Mouse (Mus musculus) urinary bladder, adult 18-20 months (tissue): ENCODE results near the gene Tap2.

Experiments used
- DNase-seq, 2 experiments: peaks; one replicate each; pipeline ENCODE4 v3.0.0; 2022; ENCODE audit warnings: low spot score in 2 of 2, mixed read lengths in 2 of 2

Tap2 gene

GRCm38 (mm10) chr17:34196491-34196890, 6.8 kb upstream of the Tap2 start:
- no peak for DNase-seq

DNA sequence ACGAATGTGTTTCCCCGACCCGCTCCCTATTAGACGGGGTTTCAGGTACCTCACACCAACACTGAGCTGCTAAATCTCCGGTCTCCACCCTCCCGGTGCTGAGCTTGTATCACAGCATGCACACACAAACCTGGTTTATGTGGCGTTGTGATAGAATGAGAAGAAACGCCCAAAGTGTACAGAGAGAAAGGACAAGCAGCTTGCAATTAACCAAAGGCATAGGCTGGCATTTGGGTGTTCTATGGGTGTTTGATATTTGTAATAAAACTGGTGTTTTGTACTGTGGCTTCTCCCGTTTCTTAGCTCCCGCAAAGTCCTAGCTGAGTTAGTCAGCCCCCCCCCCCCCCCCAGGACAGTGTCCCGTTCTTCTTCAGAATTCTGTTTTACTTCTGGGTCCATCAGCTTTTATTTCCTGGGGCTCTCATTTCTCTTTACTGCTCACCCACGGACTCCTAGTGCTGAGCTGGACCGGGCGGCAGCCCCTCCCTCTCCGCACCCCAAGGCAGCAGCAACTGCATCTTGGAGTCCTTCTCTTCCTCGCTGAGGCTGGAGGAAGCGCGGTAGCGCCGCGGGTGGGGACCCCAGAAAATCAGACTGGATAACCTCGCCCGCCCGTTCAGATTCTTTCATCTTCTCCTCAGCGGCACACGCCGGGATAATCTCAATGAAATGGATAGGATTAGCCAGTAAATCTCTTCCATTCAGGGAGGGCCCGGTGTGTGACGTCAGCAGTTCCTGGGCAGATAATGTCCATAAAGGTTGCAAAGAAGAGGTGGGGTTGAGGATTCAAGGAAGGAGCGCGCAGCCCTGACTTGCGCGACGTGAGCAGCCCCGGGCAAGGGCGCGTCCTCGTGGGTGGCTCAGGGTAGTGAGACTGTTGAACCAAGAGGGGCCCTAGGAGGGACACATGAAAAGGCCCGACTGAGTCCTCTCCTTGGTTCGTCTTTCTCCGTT, 6.1 kb upstream of the Tap2 start, which contains the start of gene Psmb8:
Psmb8 (plus strand) TSS at position 781 of the 954 bp plus-strand sequence.
- DNase-seq, result peak; percentile 91 to 92

DNA sequence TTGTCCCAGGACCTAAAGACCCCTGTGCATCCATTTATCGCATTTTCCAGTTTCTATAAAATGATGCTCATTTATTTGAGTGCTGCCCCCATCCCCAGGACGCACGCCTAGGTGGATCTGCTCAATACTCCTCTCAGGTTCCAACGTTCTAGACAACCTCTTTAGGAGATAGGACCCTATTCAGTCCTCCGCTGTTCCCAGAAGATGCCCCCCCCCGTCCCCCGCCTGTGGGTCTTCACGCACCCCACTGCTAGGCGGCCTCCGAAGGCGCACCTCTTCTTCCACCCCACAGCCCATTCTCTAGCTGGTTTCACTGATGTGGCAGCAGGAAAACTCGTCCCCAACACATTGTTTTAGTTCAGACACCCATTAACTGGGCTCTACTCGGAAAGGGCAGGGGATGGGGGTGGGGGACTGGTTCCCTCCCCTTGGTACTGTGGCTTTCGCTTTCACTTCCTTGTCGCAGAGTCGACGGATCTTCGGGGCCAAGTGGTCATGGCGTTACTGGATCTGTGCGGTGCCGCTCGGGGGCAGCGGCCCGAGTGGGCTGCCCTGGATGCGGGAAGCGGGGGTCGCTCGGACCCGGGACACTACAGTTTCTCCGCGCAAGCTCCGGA, 5.3 kb upstream of the Tap2 start:
- peak; percentile 39 to 46 for DNase-seq

- DNase-seq, result no peak
Observed at GRCm38 (mm10) chr17:34198521-34198912, 4.8 kb upstream of the Tap2 start.

- no peak for DNase-seq
Observed at GRCm38 (mm10) chr17:34199050-34199619, 4.2 kb upstream of the Tap2 start.

- no peak for DNase-seq
Observed at GRCm38 (mm10) chr17:34200047-34200446, 3.3 kb upstream of the Tap2 start.

GRCm38 (mm10) chr17:34200772-34201505, 2.4 kb upstream of the Tap2 start:
- no peak for DNase-seq

DNA sequence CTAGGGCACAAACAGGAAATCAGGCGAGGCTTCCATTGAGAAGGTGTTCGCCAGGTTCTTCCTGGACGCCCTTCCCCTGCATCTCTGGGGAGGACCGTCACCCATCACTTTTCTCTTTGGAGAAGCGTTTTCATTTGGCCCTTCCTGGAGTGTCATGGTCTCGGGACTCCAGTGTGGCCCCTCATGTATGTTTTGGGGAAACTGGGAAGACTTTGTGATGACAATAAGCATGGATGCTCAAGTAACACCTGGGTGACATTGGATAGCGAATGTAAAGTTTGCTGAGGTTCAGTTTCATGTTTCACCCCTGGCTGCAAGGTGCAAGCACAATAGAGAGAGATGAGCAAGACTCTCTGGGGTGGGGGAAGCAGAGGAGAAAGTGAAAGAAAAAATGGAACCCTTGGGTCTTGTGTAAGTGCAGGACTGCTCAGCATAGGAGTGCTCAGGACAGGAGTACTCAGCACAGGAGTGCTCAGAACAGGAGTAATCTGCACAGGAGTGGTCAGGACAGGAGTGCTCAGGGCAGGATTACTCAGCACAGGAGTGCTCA, 1.7 kb upstream of the Tap2 start:
- no peak for DNase-seq

DNA sequence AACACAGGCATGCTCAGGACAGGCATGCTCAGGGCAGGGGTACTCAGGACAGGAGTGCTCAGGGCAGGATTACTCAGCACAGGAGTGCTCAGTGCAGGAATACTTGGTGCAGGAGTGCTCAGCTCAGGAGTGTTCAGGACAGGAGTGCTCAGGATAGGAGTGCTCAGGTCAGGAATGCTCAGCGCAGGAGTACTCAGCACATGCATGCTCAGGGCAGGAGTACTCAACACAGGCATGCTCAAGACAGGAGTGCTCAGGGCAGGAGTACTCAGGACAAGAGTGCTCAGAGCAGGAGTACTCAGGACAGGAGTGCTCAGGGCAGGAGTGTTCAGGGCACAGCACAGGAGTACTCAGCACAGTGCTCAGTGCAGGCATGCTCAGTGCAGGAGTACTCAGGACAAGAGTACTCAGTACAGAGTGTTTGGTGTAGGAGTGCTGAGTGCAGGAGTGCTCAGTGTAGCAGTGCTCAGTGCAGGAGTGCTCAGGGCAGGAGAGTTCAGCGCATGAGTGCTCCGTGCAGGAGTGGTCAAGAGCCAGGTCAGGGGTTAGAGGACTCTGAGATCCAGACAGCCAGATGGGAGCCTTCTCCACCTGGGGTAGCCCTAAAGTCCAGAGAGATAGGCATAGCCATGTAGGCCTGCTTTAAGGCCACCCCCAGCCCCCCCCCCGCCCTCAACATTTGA, 426 bp upstream of the Tap2 start:
- DNase-seq, result no peak

DNA sequence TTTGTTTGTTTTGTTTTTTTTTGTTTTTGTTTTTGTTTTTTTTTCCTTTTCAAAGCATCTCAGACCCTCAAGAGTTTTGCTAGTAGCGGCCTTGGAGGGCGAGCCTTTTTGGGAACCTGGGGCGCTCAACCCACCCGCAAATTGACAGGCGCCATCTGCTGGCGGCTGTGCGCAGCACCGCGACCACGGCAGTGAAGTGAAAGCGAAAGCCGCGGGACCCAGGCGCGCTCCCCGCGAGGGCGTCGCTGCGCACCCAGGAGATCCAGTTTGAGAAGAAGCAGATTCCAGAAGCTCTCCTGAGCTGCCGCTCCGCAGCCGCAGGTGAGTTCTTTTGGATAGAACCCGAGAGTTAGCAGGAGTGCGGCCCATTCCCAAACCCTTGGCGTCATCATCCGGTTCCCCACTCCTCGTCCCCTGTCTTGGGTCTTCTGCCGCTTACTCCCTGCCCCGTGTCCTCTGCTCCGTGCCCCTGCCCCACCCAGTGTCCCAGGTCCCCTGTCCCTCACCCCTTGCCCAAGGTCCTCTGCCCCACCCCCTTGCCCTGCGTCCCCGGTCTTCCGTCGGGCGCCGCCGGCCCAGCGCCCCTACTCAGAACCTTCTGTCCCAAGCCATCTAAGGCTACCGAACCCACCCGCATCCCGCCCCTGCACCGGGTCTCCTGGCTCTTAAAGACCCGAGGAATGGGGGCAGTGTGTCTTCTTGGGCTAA, 1.1 kb downstream of the Tap2 start:
- peak; percentile 80 to 82 for DNase-seq

GRCm38 (mm10) chr17:34205021-34205745, 1.9 kb downstream of the Tap2 start:
- DNase-seq, result no peak

DNA sequence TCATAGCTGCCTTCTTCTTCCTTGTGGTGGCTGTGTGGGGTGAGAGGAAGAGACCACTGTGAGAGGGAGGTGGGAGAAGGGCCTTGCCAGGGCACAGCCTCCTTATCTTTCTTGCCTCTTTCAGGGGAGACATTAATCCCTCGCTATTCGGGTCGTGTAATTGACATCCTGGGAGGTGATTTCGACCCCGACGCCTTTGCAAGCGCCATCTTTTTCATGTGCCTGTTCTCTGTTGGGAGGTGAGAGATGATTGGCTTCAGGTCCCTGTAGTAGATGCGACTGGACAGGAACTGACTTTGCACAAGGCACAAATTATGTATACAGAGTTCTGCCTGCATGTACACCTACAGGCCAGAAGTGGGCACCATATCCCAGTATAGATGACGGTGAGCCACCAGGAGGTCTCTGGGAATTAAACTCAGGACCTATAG, 2.4 kb downstream of the Tap2 start:
- DNase-seq, result no peak

GRCm38 (mm10) chr17:34206731-34207130, 3.4 kb downstream of the Tap2 start:
- DNase-seq, result no peak

DNA sequence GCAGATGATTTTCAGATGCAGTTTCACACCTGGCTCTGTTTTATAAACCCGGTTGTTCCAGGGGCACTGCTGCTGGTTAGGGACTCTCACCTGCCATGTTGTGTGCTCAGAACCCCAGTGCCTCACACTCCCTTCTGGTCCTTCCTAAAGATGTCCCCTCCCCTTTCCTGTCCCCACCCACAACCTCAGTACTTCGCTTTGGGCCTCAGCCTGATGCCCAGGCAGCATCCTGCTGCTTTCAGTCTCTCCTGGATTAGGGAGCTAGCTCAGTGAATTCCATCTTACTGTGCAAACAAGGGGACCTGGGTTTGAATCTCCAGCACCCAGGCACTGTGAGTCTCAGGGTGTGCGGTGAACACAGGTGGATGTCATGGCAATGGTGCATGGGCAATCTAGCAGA, 4.1 kb downstream of the Tap2 start:
- DNase-seq, result no peak

DNA sequence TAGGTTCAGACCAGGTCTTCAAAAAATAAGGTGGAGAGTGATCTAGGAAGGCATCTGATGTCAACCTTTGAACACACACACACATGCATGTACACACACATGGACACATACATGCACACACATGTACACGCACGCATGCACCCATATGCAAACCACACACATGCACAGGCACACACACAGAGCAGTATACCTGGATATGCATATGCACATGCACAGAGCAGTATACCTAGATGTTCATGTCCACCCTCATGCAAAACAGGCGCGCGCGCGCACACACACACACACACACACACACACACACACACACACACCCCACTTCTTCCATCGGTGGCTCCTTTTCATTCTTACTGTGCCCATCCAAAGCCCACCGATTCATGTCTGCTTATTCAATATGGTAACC, 4.5 kb downstream of the Tap2 start:
- no peak for DNase-seq

- no peak for DNase-seq
Observed at GRCm38 (mm10) chr17:34208421-34208820, 5.1 kb downstream of the Tap2 start.

DNA sequence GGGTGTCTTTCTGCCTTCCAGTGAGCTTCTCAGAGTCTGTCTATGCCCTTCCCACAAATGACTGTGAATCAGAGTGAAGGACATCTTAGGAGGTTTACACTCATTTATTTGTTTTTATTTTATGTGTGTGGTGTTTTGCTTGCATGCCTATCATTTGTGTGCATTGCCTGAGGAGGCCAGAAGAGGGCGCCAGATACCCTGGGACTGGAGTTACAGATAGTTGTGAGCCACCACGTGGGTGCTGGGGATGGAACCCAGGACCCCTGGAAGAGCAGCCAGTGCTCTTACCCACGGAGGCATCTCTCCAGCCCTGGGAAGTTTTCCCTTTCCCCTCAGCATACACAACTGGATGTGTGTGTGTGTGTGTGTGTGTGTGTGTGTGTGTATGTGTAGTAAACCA, 6.4 kb downstream of the Tap2 start:
- no peak for DNase-seq

- DNase-seq, result no peak
Observed at GRCm38 (mm10) chr17:34210599-34210998, 7.3 kb downstream of the Tap2 start.

DNA sequence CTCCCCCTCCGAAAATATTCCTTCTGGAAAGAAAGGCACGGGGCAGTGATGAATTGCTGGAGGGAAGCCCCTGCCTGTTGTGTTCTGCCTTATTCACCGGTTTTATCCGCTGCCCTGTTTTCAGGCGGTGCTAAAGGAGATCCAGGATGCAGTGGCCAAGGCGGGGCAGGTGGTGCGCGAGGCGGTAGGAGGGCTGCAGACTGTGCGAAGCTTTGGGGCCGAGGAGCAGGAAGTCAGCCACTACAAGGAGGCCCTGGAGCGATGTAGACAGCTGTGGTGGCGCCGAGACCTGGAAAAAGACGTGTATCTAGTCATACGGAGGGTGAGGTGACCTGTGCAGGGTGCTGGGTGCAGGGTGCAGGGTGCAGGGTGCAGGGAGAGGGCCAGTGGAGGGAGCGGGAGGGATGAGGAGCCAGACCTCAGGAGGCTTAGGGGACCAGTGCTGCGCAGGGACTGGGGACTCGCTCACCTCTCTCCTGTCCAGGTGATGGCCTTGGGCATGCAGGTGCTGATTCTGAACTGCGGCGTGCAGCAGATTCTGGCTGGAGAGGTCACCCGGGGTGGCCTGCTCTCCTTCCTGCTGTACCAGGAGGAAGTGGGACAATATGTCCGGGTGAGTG, 8.5 kb downstream of the Tap2 start:
- DNase-seq, result no peak
